Mouse (Mus musculus) colon, adult 2 months (tissue): ENCODE results near the gene Gnb3. TPM values are rescaled to one million over a fixed set of nuclear protein-coding genes. Genes with fewer than 3 reads are reported as not detected.

ENCODE experiments used
- polyA plus RNA-seq: library from polyadenylated mRNA; depleted of rRNA; stranded (reverse); fragments of >200 nt; gene quantifications from 2 replicates; pipeline ENCODE4 v1.2.3, GENCODE M21; 2012; rRNA removed

The Gnb3 gene
- polyA plus RNA-seq, result 0.21 and 0.29 TPM in 2 replicates

DNA sequence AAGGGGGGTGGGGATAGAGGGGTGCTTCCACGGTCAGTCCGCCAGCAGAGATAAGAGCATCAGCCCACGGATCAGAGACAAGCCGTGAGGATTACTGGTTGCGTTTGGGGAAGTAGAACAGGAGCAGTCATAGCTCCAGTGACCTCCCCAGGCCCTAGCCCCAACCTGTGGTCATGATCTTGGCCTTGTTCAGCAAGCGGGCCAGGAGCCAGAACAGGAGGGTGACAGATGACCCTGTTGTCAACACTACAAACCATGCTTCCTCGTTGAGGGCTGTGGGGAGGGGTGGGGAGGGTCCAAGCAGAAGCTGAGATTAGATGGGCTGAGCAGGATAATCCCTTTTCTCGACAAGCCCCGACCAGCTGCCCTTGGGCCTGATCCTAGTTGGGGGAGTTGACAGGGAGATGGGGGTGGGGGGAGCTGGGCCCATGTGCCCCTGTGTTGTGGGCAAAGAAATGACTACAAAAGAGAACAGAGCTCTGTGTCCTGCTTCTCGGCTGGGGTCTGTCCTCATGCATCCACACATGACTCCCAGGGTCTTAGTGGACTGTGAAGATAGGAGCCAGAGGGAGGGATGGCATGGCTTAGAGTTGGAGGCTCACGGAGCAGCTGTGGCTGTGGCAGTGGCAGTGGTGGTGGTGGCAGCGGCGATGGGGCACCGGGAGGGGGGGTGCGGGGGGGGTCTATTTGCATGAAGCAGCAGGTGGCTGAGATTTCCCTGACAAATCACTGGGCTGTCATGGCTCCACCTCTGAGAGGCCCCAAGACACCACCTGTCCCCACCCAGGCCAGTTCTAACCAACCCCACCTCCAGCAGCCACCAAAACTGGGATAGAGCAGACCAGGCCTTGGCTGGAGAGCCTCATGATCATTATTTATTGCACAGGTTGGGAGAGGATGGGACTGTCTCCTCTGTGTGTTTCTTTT is at the start of gene Gnb3:
Gene Gnb3 (minus strand): TSS at position 35 of the 927 bp plus-strand sequence.

GRCm38 (mm10) chr6:124887986-124888385 is 47.9 kb upstream of the Gnb3 start, which contains the start of gene Cd4:
TSS of gene Cd4 (minus strand) at chr6:124888221.

DNA sequence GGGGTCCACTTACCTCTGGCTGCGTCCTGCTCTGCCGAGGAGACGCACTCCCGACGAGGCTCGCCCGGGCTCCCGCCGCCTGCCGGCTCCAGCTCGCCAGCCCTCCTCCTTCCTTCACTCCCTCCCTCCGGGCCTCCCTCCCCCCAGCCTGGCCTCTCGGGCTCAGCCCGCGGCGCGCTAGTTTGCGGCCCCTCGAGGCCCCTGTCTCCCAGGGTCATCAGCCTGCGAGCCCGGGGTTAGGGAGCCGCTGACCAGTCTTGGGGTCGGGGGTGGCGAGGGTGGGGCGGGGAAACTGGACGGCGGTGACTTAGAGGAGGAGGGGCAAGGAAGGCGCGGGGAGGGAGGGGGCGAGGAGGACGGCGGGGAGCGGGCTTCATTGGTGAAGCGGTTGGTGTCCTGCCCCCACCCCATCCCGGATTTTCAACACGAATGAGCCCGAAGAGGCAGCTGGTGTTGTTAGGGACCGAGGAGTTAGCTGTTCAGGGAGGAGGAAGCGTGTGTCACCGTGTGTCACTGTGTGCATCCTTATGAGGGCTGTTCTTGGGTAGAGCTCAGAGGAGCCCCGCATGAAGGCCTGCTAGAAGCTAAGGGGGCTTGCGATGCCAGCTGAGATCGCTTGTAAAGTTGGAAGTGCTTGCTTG is 23.7 kb upstream of the Gnb3 start, which contains the start of gene Gpr162:
Gene Gpr162 (minus strand): TSS at position 326 of the 641 bp plus-strand sequence.

GRCm38 (mm10) chr6:124856916-124857839 is 17.1 kb upstream of the Gnb3 start, which contains the start of gene P3h3:
TSS of gene P3h3 (minus strand) at chr6:124857752.

GRCm38 (mm10) chr6:124828868-124829798 is 10.9 kb downstream of the Gnb3 start, which contains the start of the genes Usp5 and Cdca3:
TSS of gene Usp5 (minus strand) at chr6:124829484.
TSS of gene Cdca3 (plus strand) at chr6:124829547.

GRCm38 (mm10) chr6:124813933-124814332 is 26.1 kb downstream of the Gnb3 start, which contains the start of gene Tpi1:
TSS of gene Tpi1 (minus strand) at chr6:124814296.

GRCm38 (mm10) chr6:124808358-124809012 is 31.6 kb downstream of the Gnb3 start, which contains the start of gene Spsb2:
TSS of gene Spsb2 (plus strand) at chr6:124808661.

Other genes starting within 250 kb of the Gnb3 start
- not detected in 2 replicates for gene C1s2, start 204.2 kb downstream of the Gnb3 start, polyA plus RNA-seq
- 102 and 141 TPM in 2 replicates for gene Lpcat3, start 177.2 kb downstream of the Gnb3 start, polyA plus RNA-seq
- gene Emg1, start 128.1 kb downstream of the Gnb3 start, polyA plus RNA-seq, result 36.9 and 39.0 TPM in 2 replicates
- gene Phb2, start 127.9 kb downstream of the Gnb3 start, polyA plus RNA-seq, result 151 and 193 TPM in 2 replicates
- 22.8 and 27.5 TPM in 2 replicates for gene Ptpn6, start 101.6 kb downstream of the Gnb3 start, polyA plus RNA-seq
- gene Grcc10, start 98.9 kb downstream of the Gnb3 start, polyA plus RNA-seq, result 180 and 222 TPM in 2 replicates
- gene Gm45234, start 84.3 kb downstream of the Gnb3 start, polyA plus RNA-seq, result not detected in 2 replicates
- 52.2 and 59.6 TPM in 2 replicates for gene Atn1, start 83.8 kb downstream of the Gnb3 start, polyA plus RNA-seq
- 8.6 and 8.8 TPM in 2 replicates for gene Eno2, start 70.6 kb downstream of the Gnb3 start, polyA plus RNA-seq
- gene Lrrc23, start 60.5 kb downstream of the Gnb3 start, polyA plus RNA-seq, result 0.40 and 0.79 TPM in 2 replicates
- gene Spsb2, start 31.6 kb downstream of the Gnb3 start, polyA plus RNA-seq, result 39.0 and 41.2 TPM in 2 replicates
- 442 and 514 TPM in 2 replicates for gene Tpi1, start 26.0 kb downstream of the Gnb3 start, polyA plus RNA-seq
- 66.9 and 70.4 TPM in 2 replicates for gene Usp5, start 10.8 kb downstream of the Gnb3 start, polyA plus RNA-seq
- 38.3 and 47.5 TPM in 2 replicates for gene Cdca3, start 10.7 kb downstream of the Gnb3 start, polyA plus RNA-seq
- gene P3h3, start 17.5 kb upstream of the Gnb3 start, polyA plus RNA-seq, result 25.9 and 26.2 TPM in 2 replicates
- 2.3 and 2.7 TPM in 2 replicates for gene Gpr162, start 23.7 kb upstream of the Gnb3 start, polyA plus RNA-seq
- 2.7 and 3.0 TPM in 2 replicates for gene Cd4, start 47.9 kb upstream of the Gnb3 start, polyA plus RNA-seq
- gene Lag3, start 71.4 kb upstream of the Gnb3 start, polyA plus RNA-seq, result 2.7 and 4.0 TPM in 2 replicates
- 894 and 1,886 TPM in 2 replicates for gene Ptms, start 79.8 kb upstream of the Gnb3 start, polyA plus RNA-seq
- 357 and 413 TPM in 2 replicates for gene Mlf2, start 91.1 kb upstream of the Gnb3 start, polyA plus RNA-seq
- 206 and 213 TPM in 2 replicates for gene Cops7a, start 125.3 kb upstream of the Gnb3 start, polyA plus RNA-seq
- gene Pianp, start 156.4 kb upstream of the Gnb3 start, polyA plus RNA-seq, result 8.4 and 8.6 TPM in 2 replicates
- 59.4 and 64.6 TPM in 2 replicates for gene Zfp384, start 168.9 kb upstream of the Gnb3 start, polyA plus RNA-seq
- 37.5 and 37.7 TPM in 2 replicates for gene Ing4, start 199.5 kb upstream of the Gnb3 start, polyA plus RNA-seq
- 17.7 and 24.1 TPM in 2 replicates for gene Acrbp, start 209.4 kb upstream of the Gnb3 start, polyA plus RNA-seq
- gene Lpar5, start 227.6 kb upstream of the Gnb3 start, polyA plus RNA-seq, result 71.9 and 87.7 TPM in 2 replicates